Mouse (Mus musculus): ENCODE measurements around the gene B3gat3. TPM values are rescaled to one million over a fixed set of nuclear protein-coding genes. Genes with fewer than 3 reads are reported as not detected.
"Not testable (repeated sequence)": the region's sequence is repeated elsewhere in the genome, so short reads cannot be mapped to it uniquely, and the experiment has no call there.

The B3gat3 gene
- 10 to 100 TPM; 11.3 to 26.1 (median 20.0) TPM for polyA plus RNA-seq (2017; shearing (Covaris generic))

DNA sequence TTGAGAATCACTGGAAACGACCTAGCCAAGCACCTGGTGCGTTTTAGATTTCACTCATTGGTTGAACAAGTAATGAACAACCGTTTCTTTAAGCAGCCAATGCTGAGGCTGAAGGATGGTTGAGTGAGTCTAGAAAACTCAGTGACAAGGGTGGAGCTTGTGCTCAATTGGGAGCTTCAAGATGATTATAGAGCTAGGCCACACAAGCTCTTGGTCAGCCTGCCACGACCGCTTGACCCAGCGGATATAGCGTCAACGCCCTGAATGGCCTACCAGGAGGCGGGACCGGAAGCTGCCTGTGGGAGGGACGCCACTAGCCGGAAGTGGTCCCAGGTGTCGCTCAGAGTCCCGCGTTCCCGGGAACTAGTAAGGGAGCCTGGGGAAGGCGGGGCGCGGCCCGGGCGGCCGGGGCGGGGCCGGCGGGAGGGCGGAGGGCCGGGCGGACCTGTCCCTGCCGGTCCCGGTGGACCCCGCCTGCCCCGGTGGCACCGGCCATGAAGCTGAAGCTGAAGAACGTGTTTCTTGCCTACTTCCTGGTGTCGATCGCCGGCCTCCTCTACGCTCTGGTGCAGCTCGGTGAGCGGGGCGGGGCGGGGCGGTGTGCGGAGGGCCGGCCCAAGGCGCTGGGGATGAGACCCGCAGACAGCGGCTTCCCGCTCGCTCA, at the start of gene B3gat3:
Gene B3gat3 (plus strand): TSS at position 302 of the 664 bp plus-strand sequence.
- peak; percentile 57 for ATAC-seq

DNA sequence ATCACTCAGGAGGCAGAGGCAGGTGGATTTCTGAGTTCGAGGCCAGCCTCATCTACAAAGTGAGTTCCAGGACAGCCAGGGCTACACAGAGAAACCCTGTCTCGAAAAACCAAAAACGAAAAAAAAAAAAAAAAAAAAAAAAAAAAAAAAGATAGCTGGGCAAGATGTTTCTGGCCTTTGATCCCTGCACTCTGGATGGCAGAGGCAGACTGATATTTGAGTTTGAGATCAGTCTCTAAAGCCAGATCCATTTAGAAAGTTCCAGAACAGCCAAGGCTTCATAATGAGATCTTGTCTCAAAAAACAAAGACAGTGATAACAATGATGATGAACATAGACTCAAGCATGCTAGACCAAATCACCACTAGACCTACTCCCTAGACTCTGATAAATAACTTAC, 49.8 kb upstream of the B3gat3 start:
- ATAC-seq: not testable (repeated sequence)

- no peak for ATAC-seq
Measured at GRCm38 (mm10) chr19:8870838-8871237, 49.3 kb upstream of the B3gat3 start.

DNA sequence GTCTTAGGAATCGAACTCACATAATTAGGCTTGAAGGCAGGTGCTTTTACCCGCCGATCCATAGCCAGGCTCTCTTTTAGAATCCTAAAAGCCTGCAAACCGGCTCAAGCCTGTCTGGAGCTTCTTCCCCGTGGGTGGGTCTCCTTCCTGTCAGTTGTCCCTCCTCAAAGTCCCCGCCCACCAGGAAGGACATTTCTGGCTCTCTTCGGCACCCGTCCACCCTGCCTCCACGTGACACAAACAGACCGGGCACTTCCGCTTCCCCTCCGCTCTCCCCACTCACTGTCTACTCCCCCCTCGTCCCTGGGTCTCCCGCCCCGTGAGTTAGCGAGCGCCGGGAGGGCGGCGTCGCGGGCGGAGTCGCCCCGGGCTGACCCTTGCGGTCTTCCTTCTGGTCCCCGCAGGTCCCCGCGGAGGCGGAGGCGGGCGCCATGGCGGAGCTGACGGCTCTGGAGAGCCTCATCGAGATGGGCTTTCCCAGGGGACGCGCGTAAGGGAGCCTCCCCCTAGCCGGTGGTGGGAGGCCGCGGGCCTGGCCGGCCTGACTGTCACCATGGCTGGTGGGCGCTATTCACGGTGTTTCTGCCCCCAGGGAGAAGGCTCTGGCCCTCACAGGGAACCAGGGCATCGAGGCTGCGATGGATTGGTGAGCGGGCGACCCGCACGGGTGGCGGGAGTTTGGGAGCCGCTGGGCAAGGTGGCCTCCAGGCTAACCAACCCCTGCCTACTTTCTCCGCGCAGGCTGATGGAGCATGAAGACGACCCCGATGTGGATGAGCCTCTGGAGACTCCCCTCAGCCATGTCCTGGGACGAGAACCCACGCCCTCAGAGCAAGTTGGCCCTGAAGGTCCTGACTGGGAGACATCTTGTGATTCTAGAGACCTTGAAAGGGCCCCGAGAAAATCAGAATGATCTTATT, 48.6 kb upstream of the B3gat3 start, which contains the start of gene Ubxn1:
Gene Ubxn1 (plus strand): TSS at position 230 of the 920 bp plus-strand sequence.
- ATAC-seq: peak; percentile 98

DNA sequence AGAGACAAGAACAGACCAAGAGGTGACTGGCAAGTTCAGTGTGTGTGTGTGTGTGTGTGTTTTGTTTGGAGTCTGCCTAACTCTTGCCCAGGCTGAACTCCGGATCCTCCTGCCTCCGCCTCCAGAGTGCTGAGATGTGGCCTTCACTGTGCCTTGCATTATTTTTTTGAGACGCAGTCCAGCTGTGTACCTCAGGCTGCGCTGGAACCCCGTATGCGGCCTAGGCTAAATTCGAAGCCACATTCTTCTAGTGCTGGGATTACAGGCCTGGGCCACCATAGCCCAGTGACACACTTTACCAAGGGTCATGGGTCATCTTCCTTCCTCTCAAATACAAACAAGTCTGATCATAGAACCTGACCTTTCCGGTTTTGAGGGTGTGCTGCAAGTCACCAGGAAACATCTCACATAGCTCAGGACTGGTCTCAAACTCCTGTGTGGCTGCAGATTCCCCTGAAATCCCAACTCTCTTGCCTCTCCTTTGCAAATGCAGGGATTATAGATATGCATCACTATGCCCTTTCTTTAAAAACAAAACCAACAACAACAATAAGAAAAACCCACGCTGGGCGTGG, 47.8 kb upstream of the B3gat3 start:
- no peak for ATAC-seq

DNA sequence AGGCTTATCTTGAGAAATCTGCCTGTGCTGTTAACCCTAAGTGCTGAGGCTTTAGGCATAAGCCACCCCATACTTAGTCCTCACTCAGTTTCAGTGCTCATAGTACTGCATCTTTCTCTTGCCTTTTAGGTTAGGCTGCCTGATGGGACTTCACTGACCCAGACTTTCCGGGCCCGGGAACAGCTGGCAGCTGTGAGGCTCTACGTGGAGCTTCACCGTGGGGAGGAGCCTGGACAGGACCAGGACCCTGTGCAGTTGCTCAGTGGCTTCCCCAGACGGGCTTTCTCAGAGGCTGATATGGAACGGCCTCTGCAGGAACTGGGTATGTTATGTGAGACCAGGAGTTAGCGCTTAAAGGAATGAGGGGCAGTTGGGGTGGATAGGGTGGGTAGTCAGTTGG, 45.1 kb upstream of the B3gat3 start:
- no peak for ATAC-seq

DNA sequence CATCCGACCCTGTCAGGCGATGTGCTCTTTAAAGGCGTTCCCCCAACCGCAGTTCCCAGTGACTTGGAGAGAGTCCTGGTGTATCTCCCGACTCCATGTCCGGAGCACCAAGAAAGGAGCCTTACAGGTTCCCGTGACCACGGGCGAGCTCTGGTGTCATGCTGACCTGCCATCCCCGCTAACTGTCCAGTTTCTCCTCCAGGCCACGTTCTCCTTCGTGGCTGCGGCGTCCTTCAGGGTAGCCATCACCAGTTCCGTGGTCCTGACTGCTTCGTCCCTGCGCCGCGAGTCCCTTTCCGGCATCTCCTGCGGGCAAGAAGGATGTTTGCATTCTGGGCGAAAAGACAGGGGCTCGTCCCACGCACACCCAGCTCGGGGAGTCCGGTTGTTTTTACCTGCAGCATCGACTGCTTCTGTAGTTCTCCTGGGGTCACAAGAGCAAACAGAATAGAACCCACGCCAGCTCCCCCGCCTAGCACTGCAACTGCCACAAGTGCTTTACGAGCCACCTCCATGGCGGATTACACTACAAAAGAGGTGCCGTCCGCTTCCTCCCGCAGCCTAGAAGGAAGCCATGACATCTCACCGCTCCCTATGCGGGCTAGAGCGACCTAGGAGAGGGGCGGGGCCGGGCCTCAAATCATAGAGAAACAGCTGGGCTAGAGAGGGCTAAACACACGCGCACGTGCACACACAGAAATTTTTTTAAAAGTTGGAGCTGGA, 39.7 kb upstream of the B3gat3 start, which contains the start of gene Uqcc3:
Gene Uqcc3 (minus strand): TSS at position 613 of the 723 bp plus-strand sequence.
- ATAC-seq: peak; percentile 98

DNA sequence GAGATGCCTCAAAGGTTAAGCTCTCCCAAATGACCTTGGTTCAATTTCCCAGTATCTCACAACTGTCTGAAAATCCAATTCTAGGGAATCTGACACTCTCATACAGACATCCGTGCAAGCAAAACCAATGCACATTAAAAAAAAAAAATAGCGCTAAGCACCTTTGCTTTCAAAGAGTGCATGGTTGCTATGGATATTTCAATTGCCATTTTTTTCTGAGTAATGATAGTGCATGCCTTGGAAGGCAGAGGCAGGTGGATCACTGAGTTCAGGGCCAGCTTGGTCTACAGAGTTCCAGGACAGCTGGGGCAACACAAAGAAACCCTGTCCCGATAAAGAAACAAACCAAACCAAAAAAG, 39.2 kb upstream of the B3gat3 start:
- ATAC-seq: peak; percentile 59

- ATAC-seq: no peak
Measured at GRCm38 (mm10) chr19:8883616-8884015, 36.6 kb upstream of the B3gat3 start, which contains the start of the genes Lbhd1 and Gm49403. Gene Lbhd1 (plus strand): TSS chr19:8883732. Gene Gm49403 (plus strand): TSS chr19:8883930.

GRCm38 (mm10) chr19:8886916-8887584, 33.1 kb upstream of the B3gat3 start:
- ATAC-seq: no peak

DNA sequence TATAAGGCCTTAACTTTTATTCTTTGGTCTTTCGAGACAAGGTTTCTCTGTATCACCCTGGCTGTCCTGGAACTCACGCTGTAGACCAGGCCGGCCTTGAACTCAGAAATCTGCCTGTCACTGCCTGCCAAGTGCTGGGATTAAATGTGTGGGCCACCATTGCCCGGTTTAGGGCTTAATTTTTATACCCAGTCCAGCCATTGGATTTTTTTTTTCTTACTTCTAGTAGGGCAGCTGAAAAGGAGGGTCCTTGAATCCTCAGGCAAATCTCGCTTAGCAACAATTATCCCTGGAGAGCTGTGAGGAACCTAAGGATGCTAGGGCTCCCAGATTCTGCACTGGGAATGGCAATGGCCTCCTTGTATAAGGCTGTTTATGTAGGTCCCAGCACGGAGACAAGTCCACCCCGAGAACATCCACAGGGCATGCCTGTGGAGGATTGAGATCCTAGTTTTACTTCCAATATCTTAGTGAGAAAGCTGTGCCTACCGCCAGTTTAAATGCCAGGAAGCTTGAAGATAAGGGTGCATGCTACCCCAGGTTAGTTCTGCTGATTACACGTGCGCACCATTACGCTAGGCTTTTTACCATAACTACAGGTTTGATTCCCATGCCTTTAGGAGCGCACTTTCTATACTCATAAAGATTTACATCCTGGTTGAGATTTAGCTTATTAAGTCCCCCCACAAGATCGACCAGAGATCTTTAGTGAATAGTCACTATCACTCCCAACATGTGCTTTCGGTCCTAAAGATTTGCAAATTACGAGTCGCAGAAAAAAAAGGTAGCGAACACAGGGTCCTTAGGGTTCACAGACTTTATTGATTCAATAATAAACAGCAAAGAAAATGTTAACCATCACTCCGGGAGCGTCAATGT, 32.4 kb upstream of the B3gat3 start:
- ATAC-seq: no peak

DNA sequence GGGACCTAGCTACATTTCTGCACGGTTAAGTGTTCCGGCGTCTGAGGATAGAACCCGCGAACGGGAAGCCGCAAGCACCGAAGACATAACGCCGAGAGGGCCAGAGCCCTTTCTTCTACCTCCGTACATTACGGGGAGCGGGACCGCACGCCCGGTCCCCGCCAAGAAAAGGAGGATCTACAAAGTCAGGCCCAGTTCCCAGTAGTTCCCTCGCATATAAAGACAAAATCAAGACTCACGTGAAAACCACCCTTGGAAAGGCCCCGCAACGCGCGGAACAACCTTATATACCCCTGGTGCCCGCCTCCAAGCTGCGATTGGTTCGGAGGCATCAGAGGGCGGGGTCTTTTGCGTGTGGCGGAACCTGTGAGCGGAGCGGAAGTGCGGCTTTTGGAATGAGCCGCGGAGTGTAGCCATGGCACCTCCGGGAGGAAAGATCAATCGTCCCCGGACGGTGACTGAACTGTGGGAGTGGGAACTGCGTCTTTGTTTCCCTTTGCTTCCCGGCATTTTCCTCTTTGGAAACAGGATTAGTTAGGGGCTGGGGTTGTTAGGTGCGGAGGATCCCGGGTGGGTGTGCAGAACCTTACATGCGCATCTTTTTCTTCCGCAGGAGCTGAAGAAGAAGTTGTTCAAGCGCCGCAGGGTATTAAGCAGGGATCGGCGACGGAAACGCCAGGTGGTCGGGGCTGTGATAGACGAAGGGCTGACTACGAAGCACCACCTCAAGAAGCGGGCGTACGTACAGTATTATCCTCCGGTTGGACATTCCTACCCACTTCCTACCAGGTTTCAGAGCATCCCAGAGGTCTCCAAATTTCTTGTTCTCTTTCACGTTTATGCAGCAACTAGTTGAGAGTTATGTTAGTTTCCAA, 31.4 kb upstream of the B3gat3 start, which contains the start of the genes 1810009A15Rik and Gm49416:
Gene 1810009A15Rik (plus strand): TSS at position 343 of the 875 bp plus-strand sequence.
Gene Gm49416 (plus strand): TSS at position 416 of the 875 bp plus-strand sequence.
- peak; percentile 98 for ATAC-seq

- peak; percentile 30 for ATAC-seq
Measured at GRCm38 (mm10) chr19:8892829-8893766, 27.1 kb upstream of the B3gat3 start, which contains the start of gene Ints5. Gene Ints5 (plus strand): TSS chr19:8893005.

- no peak for ATAC-seq
Measured at GRCm38 (mm10) chr19:8895397-8895960, 24.7 kb upstream of the B3gat3 start.

GRCm38 (mm10) chr19:8896231-8896630, 23.9 kb upstream of the B3gat3 start:
- not testable (repeated sequence) for ATAC-seq

- not testable (repeated sequence) for ATAC-seq
Measured at GRCm38 (mm10) chr19:8897211-8897864, 22.8 kb upstream of the B3gat3 start.

DNA sequence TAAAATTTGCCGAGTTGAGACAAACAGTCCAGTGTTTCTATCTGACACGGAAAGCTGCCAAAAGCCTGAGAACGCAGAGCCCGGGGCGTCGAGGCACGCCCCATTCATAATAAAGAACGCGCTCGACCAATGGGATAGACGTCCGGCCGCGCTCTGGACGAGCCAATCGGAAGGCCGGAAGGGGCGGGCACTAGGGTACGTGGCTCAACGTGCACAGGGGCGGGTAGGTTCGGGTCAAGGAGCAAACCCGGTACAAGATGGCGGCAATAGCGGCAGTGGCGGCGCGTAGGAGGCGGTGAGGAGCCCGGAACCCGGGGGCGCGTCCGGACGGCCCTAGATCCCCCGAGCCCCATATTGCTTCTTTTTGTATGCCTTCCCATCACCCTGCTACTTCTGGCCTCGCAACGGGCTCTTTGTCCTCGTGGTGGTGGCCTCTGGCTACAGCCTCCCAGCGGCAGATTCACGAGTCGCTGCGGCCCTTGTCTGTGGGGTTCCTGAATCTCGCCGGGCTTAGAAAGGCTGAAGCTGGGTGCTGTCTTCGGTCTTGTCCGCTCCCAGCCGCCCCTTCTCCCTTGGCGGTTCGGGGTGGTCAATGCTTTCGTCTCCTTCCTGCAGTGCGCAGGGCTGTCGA, 22.2 kb upstream of the B3gat3 start, which contains the start of gene Ganab:
Gene Ganab (plus strand): TSS at position 207 of the 631 bp plus-strand sequence.
- ATAC-seq: peak; percentile 96
